Mouse (Mus musculus): ENCODE measurements at regions not wholly inside any gene's neighbourhood (a gene's known extent, or its start where the extent isn't known, plus 50 kb on each side); places are given as distances from the start of the nearest gene placed in this dataset.

- H3K9ac ChIP-seq = no peak overlapping the region
- WGBS = 6% methylated on average over 3 of the region's 3 CpGs
- ATAC-seq (ENCODE audit: extremely low read depth, insufficient number of reproducible peaks, low FRiP score, low TSS enrichment) = no peak
- H3K27ac ChIP-seq (replicated peaks) = no peak overlapping the region
- H3K4me3 ChIP-seq = no peak overlapping the region
- H3K4me1 ChIP-seq = peaks cover 13% of the 10 kb centered on the region
- no peaks in the 10 kb centered on the region for H3K36me3 ChIP-seq
- H3K27me3 ChIP-seq (replicated peaks) = no peaks in the 10 kb centered on the region
- H3K4me2 ChIP-seq = no peak overlapping the region
- H3K9me3 ChIP-seq = no peaks in the 10 kb centered on the region
Observed at GRCm38 (mm10) chr12:27786716-27787291, 444.4 kb upstream of the Sox11 start.

- ATAC-seq (ENCODE audit: extremely low read depth, insufficient number of reproducible peaks, low FRiP score, low TSS enrichment) = no peak
- no peaks in the 10 kb centered on the region for H3K36me3 ChIP-seq
- H3K9me3 ChIP-seq = no peaks in the 10 kb centered on the region
- no peak overlapping the region for H3K9ac ChIP-seq
- WGBS = 71% methylated on average over 1 of the region's 1 CpGs
- H3K27ac ChIP-seq (replicated peaks) = no peak overlapping the region
- no peak overlapping the region for H3K4me3 ChIP-seq
- no peaks in the 10 kb centered on the region for H3K27me3 ChIP-seq (replicated peaks)
- H3K4me2 ChIP-seq = no peak overlapping the region
- no peaks in the 10 kb centered on the region for H3K4me1 ChIP-seq
Observed at GRCm38 (mm10) chr12:27780801-27781200, 438.4 kb upstream of the Sox11 start.

- ATAC-seq (ENCODE audit: extremely low read depth, insufficient number of reproducible peaks, low FRiP score, low TSS enrichment) = no peak
- no peaks in the 10 kb centered on the region for H3K4me1 ChIP-seq
- no peak overlapping the region for H3K4me3 ChIP-seq
- 76% methylated on average over 1 of the region's 1 CpGs for WGBS
- no peak overlapping the region for H3K27ac ChIP-seq (replicated peaks)
- no peak overlapping the region for H3K4me2 ChIP-seq
- H3K36me3 ChIP-seq = no peaks in the 10 kb centered on the region
- H3K9me3 ChIP-seq = no peaks in the 10 kb centered on the region
- H3K27me3 ChIP-seq (replicated peaks) = no peaks in the 10 kb centered on the region
- H3K9ac ChIP-seq = no peak overlapping the region
Observed at GRCm38 (mm10) chr12:27765948-27766347, 423.6 kb upstream of the Sox11 start.

GRCm38 (mm10) chr12:27759016-27759415, 416.6 kb upstream of the Sox11 start:
- no peak overlapping the region for H3K4me3 ChIP-seq
- H3K27me3 ChIP-seq (replicated peaks) = no peaks in the 10 kb centered on the region
- H3K9me3 ChIP-seq = no peaks in the 10 kb centered on the region
- no peaks in the 10 kb centered on the region for H3K4me1 ChIP-seq
- H3K4me2 ChIP-seq = no peak overlapping the region
- H3K36me3 ChIP-seq = no peaks in the 10 kb centered on the region
- ATAC-seq (ENCODE audit: extremely low read depth, insufficient number of reproducible peaks, low FRiP score, low TSS enrichment) = no peak
- H3K9ac ChIP-seq = no peak overlapping the region
- no peak overlapping the region for H3K27ac ChIP-seq (replicated peaks)

- Histone ChIP-seq H3K4me2 (no peak overlapping the region), H3K36me3 (no peaks in the 10 kb centered on the region), H3K9me3 (no peaks in the 10 kb centered on the region), H3K9ac (no peak overlapping the region), H3K27me3 (replicated peaks) (no peaks in the 10 kb centered on the region), H3K27ac (replicated peaks) (no peak overlapping the region), H3K4me3 (no peak overlapping the region), H3K4me1 (no peaks in the 10 kb centered on the region)
- ATAC-seq (ENCODE audit: extremely low read depth, insufficient number of reproducible peaks, low FRiP score, low TSS enrichment) = no peak
Observed at GRCm38 (mm10) chr12:27757641-27758040, 415.3 kb upstream of the Sox11 start.

- Histone ChIP-seq H3K4me3 (no peak overlapping the region), H3K4me1 (no peaks in the 10 kb centered on the region; the same call in 1 of the 2 replicates), H3K4me2 (no peak overlapping the region), H3K9me3 (no peaks in the 10 kb centered on the region), H3K36me3 (no peaks in the 10 kb centered on the region), H3K9ac (no peak overlapping the region), H3K27ac (replicated peaks) (no peak overlapping the region), H3K27me3 (replicated peaks) (no peaks in the 10 kb centered on the region)
- 62% methylated on average over 5 of the region's 5 CpGs for WGBS
- no peak for ATAC-seq (ENCODE audit: extremely low read depth, insufficient number of reproducible peaks, low FRiP score, low TSS enrichment)
Observed at GRCm38 (mm10) chr12:27724619-27725200, 382.3 kb upstream of the Sox11 start.

GRCm38 (mm10) chr12:27680459-27680858, 338.1 kb upstream of the Sox11 start:
- no peaks in the 10 kb centered on the region for H3K4me1 ChIP-seq
- no peak overlapping the region for H3K9ac ChIP-seq
- no peaks in the 10 kb centered on the region for H3K36me3 ChIP-seq
- H3K27ac ChIP-seq (replicated peaks) = no peak overlapping the region
- H3K4me2 ChIP-seq = no peak overlapping the region
- no peak for ATAC-seq (ENCODE audit: extremely low read depth, insufficient number of reproducible peaks, low FRiP score, low TSS enrichment)
- H3K9me3 ChIP-seq = no peaks in the 10 kb centered on the region
- H3K27me3 ChIP-seq (replicated peaks) = no peaks in the 10 kb centered on the region
- no peak overlapping the region for H3K4me3 ChIP-seq

GRCm38 (mm10) chr12:27673404-27673803, 331.0 kb upstream of the Sox11 start:
- Histone ChIP-seq H3K4me1 (no peaks in the 10 kb centered on the region), H3K36me3 (no peaks in the 10 kb centered on the region), H3K27ac (replicated peaks) (no peak overlapping the region), H3K9ac (no peak overlapping the region), H3K9me3 (no peaks in the 10 kb centered on the region), H3K4me3 (no peak overlapping the region), H3K27me3 (replicated peaks) (no peaks in the 10 kb centered on the region), H3K4me2 (no peak overlapping the region)
- ATAC-seq (ENCODE audit: extremely low read depth, insufficient number of reproducible peaks, low FRiP score, low TSS enrichment) = no peak

GRCm38 (mm10) chr12:27670650-27671084, 328.3 kb upstream of the Sox11 start:
- H3K9ac ChIP-seq = no peak overlapping the region
- H3K9me3 ChIP-seq = no peaks in the 10 kb centered on the region
- H3K36me3 ChIP-seq = no peaks in the 10 kb centered on the region
- no peak overlapping the region for H3K27ac ChIP-seq (replicated peaks)
- ATAC-seq (ENCODE audit: extremely low read depth, insufficient number of reproducible peaks, low FRiP score, low TSS enrichment) = no peak
- no peaks in the 10 kb centered on the region for H3K4me1 ChIP-seq
- no peak overlapping the region for H3K4me2 ChIP-seq
- no peaks in the 10 kb centered on the region for H3K27me3 ChIP-seq (replicated peaks)
- H3K4me3 ChIP-seq = no peak overlapping the region
- WGBS = 52% methylated on average over 9 of the region's 9 CpGs

GRCm38 (mm10) chr12:27670190-27670589, 327.8 kb upstream of the Sox11 start:
- H3K9me3 ChIP-seq = no peaks in the 10 kb centered on the region
- H3K27ac ChIP-seq (replicated peaks) = no peak overlapping the region
- no peaks in the 10 kb centered on the region for H3K36me3 ChIP-seq
- H3K9ac ChIP-seq = no peak overlapping the region
- H3K4me2 ChIP-seq = no peak overlapping the region
- H3K27me3 ChIP-seq (replicated peaks) = no peaks in the 10 kb centered on the region
- 0 out of 2 replicates have a peak, but pooled peaks cover 1% of the 10 kb centered on the region for H3K4me1 ChIP-seq
- 69% methylated on average over 7 of the region's 7 CpGs for WGBS
- ATAC-seq (ENCODE audit: extremely low read depth, insufficient number of reproducible peaks, low FRiP score, low TSS enrichment) = no peak
- no peak overlapping the region for H3K4me3 ChIP-seq

- H3K36me3 ChIP-seq = no peaks in the 10 kb centered on the region
- 0 out of 2 replicates have a peak, but pooled peaks cover 4% of the 10 kb centered on the region for H3K4me1 ChIP-seq
- no peaks in the 10 kb centered on the region for H3K27me3 ChIP-seq (replicated peaks)
- WGBS = 44% methylated on average over 6 of the region's 6 CpGs
- no peak overlapping the region for H3K4me3 ChIP-seq
- H3K9me3 ChIP-seq = no peaks in the 10 kb centered on the region
- H3K4me2 ChIP-seq = no peak overlapping the region
- H3K9ac ChIP-seq = no peak overlapping the region
- no peak for ATAC-seq (ENCODE audit: extremely low read depth, insufficient number of reproducible peaks, low FRiP score, low TSS enrichment)
- no peak overlapping the region for H3K27ac ChIP-seq (replicated peaks)
Observed at GRCm38 (mm10) chr12:27669542-27669941, 327.2 kb upstream of the Sox11 start.

- Histone ChIP-seq H3K9me3 (no peaks in the 10 kb centered on the region), H3K27me3 (replicated peaks) (no peaks in the 10 kb centered on the region), H3K27ac (replicated peaks) (no peak overlapping the region), H3K4me2 (no peak overlapping the region), H3K4me1 (peaks cover 10% of the 10 kb centered on the region; the same call in 1 of the 2 replicates), H3K4me3 (no peak overlapping the region), H3K9ac (no peak overlapping the region), H3K36me3 (no peaks in the 10 kb centered on the region)
- ATAC-seq (ENCODE audit: extremely low read depth, insufficient number of reproducible peaks, low FRiP score, low TSS enrichment) = no peak
- 60% methylated on average over 2 of the region's 2 CpGs for WGBS
Observed at GRCm38 (mm10) chr12:27666456-27666855, 324.1 kb upstream of the Sox11 start.

Data from heart, embryonic 13.5 days (tissue).